Mouse (Mus musculus): Measurements from ENCODE around the gene Htr1a. TPM values are rescaled to one million over a fixed set of nuclear protein-coding genes. Genes with fewer than 3 reads are reported as not detected.

Htr1a gene
- polyA plus RNA-seq, 1 experiment: not detected

DNA sequence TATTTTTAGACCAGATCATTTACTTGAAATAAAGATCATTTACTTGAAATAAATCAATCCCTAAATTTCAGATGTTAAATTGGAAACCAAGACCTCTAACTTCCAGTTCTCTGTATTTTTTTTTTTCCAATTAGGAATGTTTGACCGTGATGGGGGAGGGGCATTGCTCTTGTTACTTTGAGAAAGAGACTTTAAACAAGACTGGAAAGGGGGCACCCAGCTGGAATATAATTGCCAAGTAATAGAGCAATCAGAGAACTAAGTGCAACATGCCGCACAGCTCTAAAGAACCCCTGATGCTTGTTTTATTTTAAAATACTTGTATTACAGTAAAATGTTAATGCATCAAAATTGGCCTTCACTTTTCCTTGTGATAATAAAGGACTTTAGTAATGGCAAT lies 4.3 kb downstream of the Htr1a start:
- Histone ChIP-seq H3K27ac (ENCODE audit: insufficient read depth, low read length) (no peak overlapping the region), H3K4me1 (ENCODE audit: control insufficient read depth, insufficient read depth, low read length) (no peaks in the 10 kb centered on the region), H3K4me3 (ENCODE audit: insufficient read depth, low read length) (no peak overlapping the region)
- TF ChIP-seq CTCF (IDR thresholded peaks at IDR 0.05; ENCODE audit: borderline replicate concordance, insufficient read depth, low read length): no peak
- no peak for TF ChIP-seq POLR2A (IDR thresholded peaks at IDR 0.05; ENCODE audit: low read depth, low read length)

DNA sequence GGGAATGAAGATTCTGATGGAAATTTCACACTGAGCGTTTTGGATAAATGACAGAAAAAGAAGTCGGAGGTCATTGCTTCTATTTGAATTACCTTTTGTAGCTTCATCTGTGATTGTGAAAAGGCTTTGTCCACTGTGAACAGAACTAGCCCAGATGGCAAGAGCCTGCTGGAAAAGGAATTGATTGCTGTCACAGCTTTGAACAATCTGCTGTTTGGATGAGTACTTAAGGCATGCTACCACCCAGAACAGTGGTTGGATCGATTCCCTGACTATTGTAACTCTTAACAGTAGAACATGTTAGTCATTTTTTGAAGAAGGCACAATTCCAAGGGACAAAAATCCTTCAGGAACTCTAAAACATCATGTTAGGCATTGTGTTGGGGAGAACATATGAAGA lies 8.1 kb downstream of the Htr1a start:
- Histone ChIP-seq H3K4me1 (ENCODE audit: control insufficient read depth, insufficient read depth, low read length) (no peaks in the 10 kb centered on the region), H3K27ac (ENCODE audit: insufficient read depth, low read length) (no peak overlapping the region), H3K4me3 (ENCODE audit: insufficient read depth, low read length) (no peak overlapping the region)
- no peak for TF ChIP-seq CTCF (IDR thresholded peaks at IDR 0.05; ENCODE audit: borderline replicate concordance, insufficient read depth, low read length)
- no peak for TF ChIP-seq POLR2A (IDR thresholded peaks at IDR 0.05; ENCODE audit: low read depth, low read length)

Other genes starting within 250 kb of the Htr1a start
- 0.50 and 1.3 TPM in 2 replicates for gene Rnf180, start 148.8 kb upstream of the Htr1a start, polyA plus RNA-seq (2011; ENCODE audit: insufficient read length, low read depth, missing spikeins)